Mouse (Mus musculus) retina, embryonic 14.5 days (tissue): ENCODE results near the gene Cab39l.

ENCODE experiments used
- DNase-seq: peaks from one replicate; pipeline ENCODE4 v3.0.0-alpha.2; 2015; ENCODE audit warnings: low spot score

The Cab39l gene

GRCm38 (mm10) chr14:59630096-59630495, 189.3 kb downstream of the Cab39l start:
- DNase-seq: no peak

- no peak for DNase-seq
These were observed 191.3 kb downstream of the Cab39l start for GRCm38 (mm10) chr14:59632067-59632466.

DNA sequence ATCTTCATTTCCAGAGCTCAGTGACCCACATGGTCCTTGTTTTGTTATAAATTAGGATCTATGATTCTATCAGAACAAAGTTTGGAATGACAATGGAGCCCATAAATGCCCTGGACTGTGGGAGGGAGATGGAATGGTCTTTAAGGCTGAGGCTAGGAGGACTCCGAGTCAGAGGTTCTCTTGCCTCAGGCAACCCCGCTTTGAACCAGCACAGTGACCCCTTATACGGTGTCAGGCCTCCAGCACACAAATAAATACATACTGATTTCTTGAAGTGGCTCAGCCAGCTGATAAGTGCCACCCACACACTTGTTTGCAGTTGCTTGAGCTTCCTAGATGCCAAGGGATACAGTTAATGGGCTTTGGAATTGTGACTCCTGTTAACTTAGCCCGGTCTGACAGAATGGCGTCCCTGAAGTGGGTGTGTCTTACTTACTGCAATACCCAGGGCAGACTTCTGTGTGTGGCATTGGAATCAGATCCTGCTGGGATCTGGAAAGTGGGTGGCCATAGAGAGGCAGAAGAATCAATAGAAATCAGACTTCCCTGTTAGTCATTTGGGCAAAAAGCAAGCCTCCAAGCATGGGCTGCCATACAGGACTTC, 192.6 kb downstream of the Cab39l start:
- DNase-seq: no peak

DNA sequence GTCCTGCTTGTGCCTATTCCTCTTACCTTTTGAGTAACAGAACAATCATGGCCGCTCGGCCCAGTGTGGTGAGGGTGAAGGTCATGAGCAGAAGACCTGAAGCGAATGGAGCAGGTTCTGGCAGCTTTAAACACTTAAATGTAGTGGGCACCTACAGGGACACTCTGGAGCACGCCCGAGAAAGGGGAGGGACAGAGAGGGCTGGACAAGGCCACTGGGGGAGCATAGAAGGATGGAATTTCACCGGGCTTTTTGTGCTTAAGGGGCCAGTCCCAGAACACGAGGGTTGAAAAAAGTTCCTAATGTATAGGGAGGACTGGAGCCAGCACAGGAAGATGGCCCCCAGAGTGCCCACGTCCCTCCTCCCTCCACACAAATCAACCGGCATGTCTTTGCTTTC, 193.2 kb downstream of the Cab39l start:
- DNase-seq: no peak
